Comparison of ENCODE assay signal across 13 mouse cellular contexts in genomic region chr14:68217986-68218385, GRCm38 (mm10).
DNase-seq lines count a peak whose midpoint lies in the region; ATAC-seq lines count a peak whose summit lies in the region.
"Had no signal": no experiment of that assay in that cellular context is flagged by ENCODE, and none has a peak within 500 bp of the region (broad histone marks: within the 10 kb centered on the region; RNA-seq: fewer than 3 reads in every experiment).

No protein-coding gene starts in this region.

- H3K27me3 ChIP-seq in heart, embryonic 11.5 days (ENCODE audit: control insufficient read depth, insufficient read depth, low read length), result no peaks in the 10 kb centered on the region
- no peaks in the 10 kb centered on the region for H3K27me3 ChIP-seq in hindbrain, embryonic 14.5 days (ENCODE audit: control insufficient read depth, insufficient read depth, low read length)
- H3K27me3 ChIP-seq in hindbrain, embryonic 11.5 days (ENCODE audit: control insufficient read depth, insufficient read depth, low read length), result no peaks in the 10 kb centered on the region
- no peaks in the 10 kb centered on the region for H3K27me3 ChIP-seq in limb, embryonic 12.5 days
- no peaks in the 10 kb centered on the region for H3K27me3 ChIP-seq in limb, embryonic 10.5 days (ENCODE audit: low read depth, poor library complexity, severe bottlenecking)
- H3K27me3 ChIP-seq: embryonic facial prominence, embryonic 12.5 days; forebrain, embryonic 15.5 days; kidney, embryonic 15.5 days had no signal

- no peak overlapping the region for H3K9ac ChIP-seq in heart, embryonic 11.5 days (ENCODE audit: low read depth, low read length)
- H3K9ac ChIP-seq in hindbrain, embryonic 14.5 days, result no peak overlapping the region
- H3K9ac ChIP-seq in hindbrain, embryonic 11.5 days (ENCODE audit: low read depth, low read length), result no peak overlapping the region
- no peak overlapping the region for H3K9ac ChIP-seq in limb, embryonic 12.5 days (replicated peaks)
- H3K9ac ChIP-seq: embryonic facial prominence, embryonic 12.5 days; forebrain, embryonic 15.5 days; kidney, embryonic 15.5 days had no signal

- no peaks in the 10 kb centered on the region for H3K9me3 ChIP-seq in heart, embryonic 11.5 days (replicated peaks; ENCODE audit: control insufficient read depth, low read length)
- H3K9me3 ChIP-seq in hindbrain, embryonic 14.5 days (ENCODE audit: control insufficient read depth, low read length), result no peaks in the 10 kb centered on the region
- H3K9me3 ChIP-seq in hindbrain, embryonic 11.5 days (ENCODE audit: control insufficient read depth, low read length), result no peaks in the 10 kb centered on the region
- no peaks in the 10 kb centered on the region for H3K9me3 ChIP-seq in limb, embryonic 12.5 days
- no peaks in the 10 kb centered on the region for H3K9me3 ChIP-seq in limb, embryonic 10.5 days (replicated peaks)
- H3K9me3 ChIP-seq: embryonic facial prominence, embryonic 12.5 days; forebrain, embryonic 15.5 days; kidney, embryonic 15.5 days had no signal

- no peak for ATAC-seq in heart, embryonic 11.5 days (replicated peaks; ENCODE audit: insufficient number of reproducible peaks, low FRiP score, low TSS enrichment)
- no peak for ATAC-seq in hindbrain, embryonic 14.5 days (ENCODE audit: low FRiP score)
- no peak for ATAC-seq in hindbrain, embryonic 11.5 days (ENCODE audit: low FRiP score)
- ATAC-seq in limb, embryonic 12.5 days (ENCODE audit: insufficient number of reproducible peaks, insufficient read depth, low FRiP score, low TSS enrichment, low read depth), result no peak
- ATAC-seq: forebrain, embryonic 15.5 days; intestine, embryonic 16.5 days had no signal

- no peak overlapping the region for H3K4me2 ChIP-seq in heart, embryonic 11.5 days
- H3K4me2 ChIP-seq in hindbrain, embryonic 14.5 days (replicated peaks), result no peak overlapping the region
- H3K4me2 ChIP-seq in hindbrain, embryonic 11.5 days (replicated peaks; ENCODE audit: low read depth, low read length), result no peak overlapping the region
- H3K4me2 ChIP-seq in limb, embryonic 12.5 days, result no peak overlapping the region
- H3K4me2 ChIP-seq: embryonic facial prominence, embryonic 12.5 days; forebrain, embryonic 15.5 days; kidney, embryonic 15.5 days had no signal

- H3K4me1 ChIP-seq in heart, embryonic 11.5 days (ENCODE audit: control insufficient read depth, insufficient read depth, low read length), result peaks cover 12% of the 10 kb centered on the region; the same call in 1 of the 2 replicates
- H3K4me1 ChIP-seq in hindbrain, embryonic 14.5 days (replicated peaks; ENCODE audit: control insufficient read depth, insufficient read depth, low read length), result peaks cover 11% of the 10 kb centered on the region
- no peaks in the 10 kb centered on the region for H3K4me1 ChIP-seq in hindbrain, embryonic 11.5 days (replicated peaks; ENCODE audit: control insufficient read depth, insufficient read depth, low read length)
- H3K4me1 ChIP-seq in limb, embryonic 12.5 days (replicated peaks), result peaks cover 16% of the 10 kb centered on the region
- no peaks in the 10 kb centered on the region for H3K4me1 ChIP-seq in limb, embryonic 10.5 days
- H3K4me1 ChIP-seq: embryonic facial prominence, embryonic 12.5 days; kidney, embryonic 15.5 days had no signal

- DNase-seq in heart, postnatal 4 days, result no peak
- no peak for DNase-seq in hindbrain, embryonic 14.5 days (ENCODE audit: low spot score)
- DNase-seq in hindbrain, embryonic 11.5 days (ENCODE audit: low spot score), result no peak
- DNase-seq in limb, embryonic 10.5 days (ENCODE audit: low spot score), result no peak
- DNase-seq in ovary, postnatal 10 days (ENCODE audit: low spot score), result no peak
- DNase-seq: gastrocnemius, postnatal 14 days; kidney, adult 2 months had no signal

- 74% methylated on average over 6 of the region's 6 CpGs for WGBS in heart, embryonic 11.5 days (ENCODE audit: insufficient replicate concordance)
- WGBS in hindbrain, embryonic 14.5 days, result 77% methylated on average over 6 of the region's 6 CpGs
- 86% methylated on average over 6 of the region's 6 CpGs for WGBS in hindbrain, embryonic 11.5 days
- 77% methylated on average over 6 of the region's 6 CpGs for WGBS in limb, embryonic 12.5 days
- 78% methylated on average over 6 of the region's 6 CpGs for WGBS in limb, embryonic 10.5 days

- H3K27ac ChIP-seq in heart, embryonic 11.5 days (ENCODE audit: low read depth, low read length), result peak overlapping the region; percentile 41; the same call in 1 of the 2 replicates
- peak overlapping the region; percentile 57; the same call in 1 of the 2 replicates for H3K27ac ChIP-seq in hindbrain, embryonic 14.5 days
- no peak overlapping the region for H3K27ac ChIP-seq in hindbrain, embryonic 11.5 days (ENCODE audit: low read depth, low read length)
- H3K27ac ChIP-seq in limb, embryonic 12.5 days, result 0 out of 2 replicates have a peak overlapping the region, but pooled peaks have one; percentile 46
- no peak overlapping the region for H3K27ac ChIP-seq in limb, embryonic 10.5 days
- H3K27ac ChIP-seq: embryonic facial prominence, embryonic 12.5 days; forebrain, embryonic 15.5 days; kidney, embryonic 15.5 days had no signal

- H3K4me3 ChIP-seq in heart, embryonic 11.5 days (ENCODE audit: low read depth, low read length), result no peak overlapping the region
- no peak overlapping the region for H3K4me3 ChIP-seq in hindbrain, embryonic 14.5 days (replicated peaks; ENCODE audit: low read length)
- H3K4me3 ChIP-seq in hindbrain, embryonic 11.5 days (ENCODE audit: low read depth, low read length), result no peak overlapping the region
- H3K4me3 ChIP-seq in limb, embryonic 12.5 days (replicated peaks), result no peak overlapping the region
- H3K4me3 ChIP-seq in limb, embryonic 10.5 days, result no peak overlapping the region
- H3K4me3 ChIP-seq: embryonic facial prominence, embryonic 12.5 days; forebrain, embryonic 15.5 days; kidney, embryonic 15.5 days had no signal

- H3K36me3 ChIP-seq in heart, embryonic 11.5 days (ENCODE audit: control insufficient read depth, insufficient read depth, low read length), result no peaks in the 10 kb centered on the region
- H3K36me3 ChIP-seq in hindbrain, embryonic 14.5 days (replicated peaks; ENCODE audit: control insufficient read depth, insufficient read depth), result no peaks in the 10 kb centered on the region
- H3K36me3 ChIP-seq in hindbrain, embryonic 11.5 days (ENCODE audit: control insufficient read depth, insufficient read depth, low read length), result no peaks in the 10 kb centered on the region
- H3K36me3 ChIP-seq in limb, embryonic 12.5 days, result no peaks in the 10 kb centered on the region
- H3K36me3 ChIP-seq in limb, embryonic 10.5 days, result no peaks in the 10 kb centered on the region
- H3K36me3 ChIP-seq: embryonic facial prominence, embryonic 12.5 days; forebrain, embryonic 15.5 days; kidney, embryonic 15.5 days had no signal

Comparison
In these comparisons a context has a peak if more than half of its experiments do, and no peak if none do; other contexts are left out.
1. H3K27ac ChIP-seq: peak in heart, embryonic 11.5 days (single experiment), hindbrain, embryonic 14.5 days (single experiment) and limb, embryonic 12.5 days (single experiment); none in hindbrain, embryonic 11.5 days (single experiment) and limb, embryonic 10.5 days (single experiment).